8 mouse cellular contexts compared by ENCODE assay signal in genomic region chr19:12007105-12007931, GRCm38 (mm10). TPM values are rescaled to one million over a fixed set of nuclear protein-coding genes. Genes with fewer than 3 reads are reported as not detected.
DNase-seq lines count a peak whose midpoint lies in the region; ATAC-seq and TF ChIP-seq lines count a peak whose summit lies in the region.

No protein-coding gene starts in this region.

- no peaks in the 10 kb centered on the region for H3K27me3 ChIP-seq in ES-Bruce4 (ENCODE audit: control insufficient read depth, insufficient read depth, low read length, poor library complexity, severe bottlenecking)
- no peaks in the 10 kb centered on the region for H3K27me3 ChIP-seq in kidney, embryonic 14.5 days (ENCODE audit: control insufficient read depth, insufficient read depth, low read length)

- H3K36me3 ChIP-seq in ES-Bruce4 (ENCODE audit: control insufficient read depth, insufficient read depth, low read length, poor library complexity, severe bottlenecking): no peaks in the 10 kb centered on the region
- H3K36me3 ChIP-seq in kidney, embryonic 14.5 days (ENCODE audit: control insufficient read depth, insufficient read depth, low read length): no peaks in the 10 kb centered on the region

- peak overlapping the region; percentile 64 for H3K4me2 ChIP-seq in kidney, embryonic 14.5 days (replicated peaks; ENCODE audit: low read depth, low read length)

- peak overlapping the region; percentile 82 for H3K9ac ChIP-seq in ES-Bruce4 (ENCODE audit: low read depth, poor library complexity, severe bottlenecking)
- no peak overlapping the region for H3K9ac ChIP-seq in kidney, embryonic 14.5 days (ENCODE audit: low read depth, low read length)

- TF ChIP-seq CTCF in ES-Bruce4 (IDR thresholded peaks at IDR 0.05; ENCODE audit: low read depth, low read length): peak; percentile 55

- peak overlapping the region; percentile 66 for H3K4me3 ChIP-seq in ES-Bruce4 (ENCODE audit: low read depth, low read length)
- H3K4me3 ChIP-seq in kidney, embryonic 14.5 days (ENCODE audit: low read length): peak overlapping the region; percentile 70

- TF ChIP-seq EP300 in ES-Bruce4 (IDR thresholded peaks at IDR 0.05; ENCODE audit: insufficient read depth, low read depth, low read length): no peak

- TF ChIP-seq POLR2A in ES-Bruce4 (IDR thresholded peaks at IDR 0.05; ENCODE audit: insufficient read depth, low read length): no peak

- peak; percentile 93 for DNase-seq in A20 (ENCODE audit: low read depth, low spot score)
- DNase-seq in cerebellum, adult 9-10 months: peak; percentile 64
- peak; percentile 46 for DNase-seq in heart, adult 8-10 months (ENCODE audit: low spot score)
- peak; percentile 71 for DNase-seq in lung, postnatal 10 days
- DNase-seq in spleen, postnatal 10 days (ENCODE audit: low spot score in 2 of 2): peak; percentile 50 to 75

- H3K27ac ChIP-seq in ES-Bruce4 (ENCODE audit: insufficient read depth, low read length): no peak overlapping the region
- no peak overlapping the region for H3K27ac ChIP-seq in kidney, embryonic 14.5 days (ENCODE audit: low read depth, low read length)

- H3K9me3 ChIP-seq in ES-Bruce4 (replicated peaks; ENCODE audit: control insufficient read depth, insufficient read depth, low read length, poor library complexity, severe bottlenecking): no peaks in the 10 kb centered on the region
- H3K9me3 ChIP-seq in kidney, embryonic 14.5 days (ENCODE audit: control insufficient read depth, low read length): no peaks in the 10 kb centered on the region

- 9% methylated on average over 17 of the region's 17 CpGs for WGBS in kidney, embryonic 14.5 days

- no peak for ATAC-seq in kidney, embryonic 14.5 days (ENCODE audit: low FRiP score, low TSS enrichment)
- ATAC-seq in frontal cortex, adult (ENCODE audit: low TSS enrichment): no peak

- no peaks in the 10 kb centered on the region for H3K4me1 ChIP-seq in ES-Bruce4 (ENCODE audit: control insufficient read depth, insufficient read depth, low read length)
- H3K4me1 ChIP-seq in kidney, embryonic 14.5 days (ENCODE audit: control insufficient read depth, insufficient read depth, low read length): peaks cover 7% of the 10 kb centered on the region; the same call in 1 of the 2 replicates

RNA-seq across cellular contexts. Expression of gene Olfr1423, which starts 33.8 kb away (rescaled TPM):
- 0.10 TPM in 1 of 2 replicates, not detected in the other for polyA plus RNA-seq in ES-Bruce4 (2011; ENCODE audit: insufficient read depth, insufficient read length, low read depth, missing spikeins)
- total RNA-seq in heart, adult 8-10 months (2022): not detected
- not detected in 2 replicates for polyA plus RNA-seq in kidney, embryonic 14.5 days (2014; fragmentation: Nextera tagmentation; extraction: Ambion mirVana)

RNA-seq across cellular contexts. Expression of gene Osbp, which starts 41.6 kb away (rescaled TPM):
- polyA plus RNA-seq in ES-Bruce4 (2011; ENCODE audit: insufficient read depth, insufficient read length, low read depth, missing spikeins): 28.3 and 31.5 TPM in 2 replicates
- total RNA-seq in heart, adult 8-10 months (2022): 100 to 1,000 TPM in 1 of 4 experiments, 10 to 100 TPM in 3; 90.7 to 106 (median 95.9) TPM
- polyA plus RNA-seq in kidney, embryonic 14.5 days (2014; fragmentation: Nextera tagmentation; extraction: Ambion mirVana): 7.5 and 9.4 TPM in 2 replicates

RNA-seq across cellular contexts. Expression of gene Olfr1424, which starts 55.2 kb away (rescaled TPM):
- not detected in 2 replicates for polyA plus RNA-seq in ES-Bruce4 (2011; ENCODE audit: insufficient read depth, insufficient read length, low read depth, missing spikeins)
- not detected for total RNA-seq in heart, adult 8-10 months (2022)
- polyA plus RNA-seq in kidney, embryonic 14.5 days (2014; fragmentation: Nextera tagmentation; extraction: Ambion mirVana): not detected in 2 replicates
